11 mouse cellular contexts compared by ENCODE assay signal in genomic region chr6:100032701-100033100, GRCm38 (mm10).
DNase-seq lines count a peak whose midpoint lies in the region; ATAC-seq and TF ChIP-seq lines count a peak whose summit lies in the region.
"Had no signal": no experiment of that assay in that cellular context is flagged by ENCODE, and none has a peak within 500 bp of the region (broad histone marks: within the 10 kb centered on the region; RNA-seq: fewer than 3 reads in every experiment).

No protein-coding gene starts in this region.

- no peak overlapping the region for H3K27ac ChIP-seq in forebrain, postnatal 0 days (ENCODE audit: low read depth, low read length)
- no peak overlapping the region for H3K27ac ChIP-seq in forebrain, embryonic 15.5 days (replicated peaks)

- no peaks in the 10 kb centered on the region for H3K27me3 ChIP-seq in forebrain, postnatal 0 days (ENCODE audit: insufficient read depth, low read length)
- no peaks in the 10 kb centered on the region for H3K27me3 ChIP-seq in forebrain, embryonic 15.5 days

- intact Hi-C loops in left cerebral cortex, postnatal 14 days (cut with DNase I): no loop called here

- ATAC-seq in forebrain, postnatal 0 days: peak; percentile 74
- ATAC-seq in forebrain, embryonic 15.5 days (replicated peaks): no peak

- no peaks in the 10 kb centered on the region for H3K36me3 ChIP-seq in forebrain, postnatal 0 days (ENCODE audit: insufficient read depth)
- no peaks in the 10 kb centered on the region for H3K36me3 ChIP-seq in forebrain, embryonic 15.5 days
- H3K36me3 ChIP-seq: G1E had no signal

- no peak overlapping the region for H3K9ac ChIP-seq in forebrain, postnatal 0 days
- H3K9ac ChIP-seq in forebrain, embryonic 15.5 days (replicated peaks): no peak overlapping the region

- DNase-seq in forebrain, postnatal 0 days: peak; percentile 25
- DNase-seq in brain, adult 2 months (ENCODE audit: low read depth, low spot score): peak; percentile 95
- peak; percentile 9 to 14 for DNase-seq in frontal cortex, postnatal 25 days (ENCODE audit: low spot score in 2 of 2)
- peak; percentile 15 to 35 for DNase-seq in left cerebral cortex, postnatal 14 days (ENCODE audit: low spot score in 2 of 2)
- DNase-seq in gastrocnemius, adult 8-10 months (ENCODE audit: low spot score in 2 of 2): no peak
- no peak for DNase-seq in urinary bladder, postnatal 14 days (ENCODE audit: low spot score)
- DNase-seq in ovary, postnatal 14 days (ENCODE audit: low spot score): no peak

- peaks cover 3% of the 10 kb centered on the region; the same call in 1 of the 2 replicates for H3K4me1 ChIP-seq in forebrain, postnatal 0 days (ENCODE audit: insufficient read depth)
- peaks cover 9% of the 10 kb centered on the region; the same call in 1 of the 2 replicates for H3K4me1 ChIP-seq in forebrain, embryonic 15.5 days
- H3K4me1 ChIP-seq: megakaryocyte, embryonic 14.5 days had no signal

- 61% methylated on average over 10 of the region's 10 CpGs for WGBS in forebrain, postnatal 0 days
- WGBS in forebrain, embryonic 15.5 days: 72% methylated on average over 10 of the region's 10 CpGs

- no peak for TF ChIP-seq CTCF in forebrain, postnatal 0 days (IDR thresholded peaks at IDR 0.05; ENCODE audit: low read depth)

- no peak overlapping the region for H3K4me2 ChIP-seq in forebrain, postnatal 0 days (ENCODE audit: low read depth)
- no peak overlapping the region for H3K4me2 ChIP-seq in forebrain, embryonic 15.5 days (replicated peaks)

- H3K9me3 ChIP-seq in forebrain, postnatal 0 days (ENCODE audit: low read length): no peaks in the 10 kb centered on the region
- H3K9me3 ChIP-seq in forebrain, embryonic 15.5 days: no peaks in the 10 kb centered on the region
- H3K9me3 ChIP-seq: megakaryocyte, embryonic 14.5 days had no signal

- H3K4me3 ChIP-seq in forebrain, postnatal 0 days (ENCODE audit: low read depth, low read length): no peak overlapping the region
- H3K4me3 ChIP-seq in forebrain, embryonic 15.5 days: no peak overlapping the region
- H3K4me3 ChIP-seq: erythroblast, embryonic 14.5 days; megakaryocyte, embryonic 14.5 days had no signal

Comparison
In these comparisons a context has a peak if more than half of its experiments do, and no peak if none do; other contexts are left out.
1. DNase-seq: peak in forebrain, postnatal 0 days (single experiment), brain, adult 2 months (single experiment), frontal cortex, postnatal 25 days (2 of 2) and left cerebral cortex, postnatal 14 days (2 of 2); none in gastrocnemius, adult 8-10 months (0 of 2), urinary bladder, postnatal 14 days (single experiment) and ovary, postnatal 14 days (single experiment).